Mouse (Mus musculus): ENCODE results near the gene Sp9.

DNA sequence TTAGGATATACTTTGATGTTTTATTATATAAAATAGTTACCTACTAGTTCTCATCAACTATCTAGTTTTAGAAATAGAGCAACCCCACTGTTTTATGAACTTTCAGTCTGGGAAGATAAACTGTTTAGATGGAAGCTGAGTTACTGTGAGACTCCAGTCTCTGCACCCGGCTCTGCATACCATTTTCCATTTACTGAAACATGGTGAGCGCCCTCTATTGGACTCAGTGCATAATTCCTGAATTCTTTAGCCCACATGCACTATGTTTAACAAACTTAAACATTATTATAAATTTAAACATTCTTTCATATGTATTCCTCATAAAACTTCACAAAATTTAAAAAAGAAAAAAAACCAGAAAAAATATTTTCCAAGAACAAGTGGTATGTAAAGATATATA lies 13.9 kb downstream of the Sp9 start:
- TF ChIP-seq CTCF (conservative IDR thresholded peaks at IDR 0.05 in 1 of 2, IDR thresholded peaks at IDR 0.05 in 1 of 2; ENCODE audit: low read depth in 2 of 2, low read length in 2 of 2), result peak; percentile 40 to 78; a peak in 3 of 4 replicates
- no peak for TF ChIP-seq E2F4 (IDR thresholded peaks at IDR 0.05; ENCODE audit: insufficient replicate concordance, low read depth, low read length)
- no peak for TF ChIP-seq EP300 (IDR thresholded peaks at IDR 0.05; ENCODE audit: low read length)
- no peak for TF ChIP-seq SIN3A (IDR thresholded peaks at IDR 0.05; ENCODE audit: low read length)
- no peak for TF ChIP-seq CHD2 (IDR thresholded peaks at IDR 0.05; ENCODE audit: low read length)
- no peak for TF ChIP-seq NELFE (IDR thresholded peaks at IDR 0.05; ENCODE audit: low read depth, low read length)
- TF ChIP-seq MEF2A (IDR thresholded peaks at IDR 0.05; ENCODE audit: borderline replicate concordance, low read depth, low read length), result no peak
- no peak for TF ChIP-seq BHLHE40 (IDR thresholded peaks at IDR 0.05; ENCODE audit: low read depth, low read length)
- TF ChIP-seq POLR2A (IDR thresholded peaks at IDR 0.05; ENCODE audit: low read depth, low read length), result no peak
- TF ChIP-seq JUN (IDR thresholded peaks at IDR 0.05; ENCODE audit: insufficient read depth, low read depth, low read length), result no peak

Data from CH12.LX (cell line).